Mouse (Mus musculus) megakaryocyte, adult 5-6 weeks (primary cell): ENCODE results near the gene Cmtm5. TPM values are rescaled to one million over a fixed set of nuclear protein-coding genes. Genes with fewer than 3 reads are reported as not detected.

ENCODE experiments used
- ATAC-seq: 2 replicates; pipeline ENCODE4 v1.8.0; 2016; ENCODE audit warnings: mild to moderate bottlenecking, inconsistent platforms; ENCODE audit not compliant: poor library complexity, severe bottlenecking
- total RNA-seq, 2 experiments: library from RNA; stranded (forward) in 1 of 2; stranded (reverse) in 1 of 2; fragments of 153-499, 151-499 nt in 1 of 2; fragments of 221-1000, 200-1000 nt in 1 of 2; gene quantifications; 2 replicates each; pipeline versions ENCODE4 v1.2.3 to v1.2.4; 2015 to 2017

The Cmtm5 gene
- not detected in 2 replicates for total RNA-seq (2015)
- total RNA-seq (2017), result not detected in 2 replicates

GRCm38 (mm10) chr14:54935904-54936830 lies at the start of gene Cmtm5:
Gene Cmtm5, plus strand, starts transcription at chr14:54936261.
- ATAC-seq, result no peak

- ATAC-seq, result no peak
Observed at GRCm38 (mm10) chr14:54892200-54892599, 43.9 kb upstream of the Cmtm5 start, which contains the start of gene Pabpn1. Gene Pabpn1, plus strand, starts transcription at chr14:54892500.

GRCm38 (mm10) chr14:54893651-54894181 lies 42.3 kb upstream of the Cmtm5 start:
- peak; percentile 96 for ATAC-seq

- peak; percentile 20; the same call in 1 of the 2 replicates for ATAC-seq
Observed at GRCm38 (mm10) chr14:54894296-54895151, 41.5 kb upstream of the Cmtm5 start.

- no peak for ATAC-seq
Observed at GRCm38 (mm10) chr14:54897445-54897844, 38.6 kb upstream of the Cmtm5 start.

GRCm38 (mm10) chr14:54900383-54900782 lies 35.7 kb upstream of the Cmtm5 start:
- ATAC-seq, result peak; percentile 94

GRCm38 (mm10) chr14:54903641-54904040 lies 32.4 kb upstream of the Cmtm5 start:
- no peak for ATAC-seq

GRCm38 (mm10) chr14:54908682-54909081 lies 27.4 kb upstream of the Cmtm5 start:
- peak; percentile 51 for ATAC-seq

GRCm38 (mm10) chr14:54912109-54912850 lies 23.8 kb upstream of the Cmtm5 start:
- ATAC-seq, result no peak

- ATAC-seq, result 0 out of 2 replicates have a peak, but pooled peaks have one; percentile 48
Observed at GRCm38 (mm10) chr14:54912886-54913285, 23.2 kb upstream of the Cmtm5 start, which contains the start of gene Slc22a17. Gene Slc22a17, minus strand, starts transcription at chr14:54913132.

- no peak for ATAC-seq
Observed at GRCm38 (mm10) chr14:54913343-54913742, 22.7 kb upstream of the Cmtm5 start.

- ATAC-seq, result no peak
Observed at GRCm38 (mm10) chr14:54920076-54920685, 15.9 kb upstream of the Cmtm5 start.

GRCm38 (mm10) chr14:54924641-54925348 lies 11.3 kb upstream of the Cmtm5 start:
- ATAC-seq, result no peak

- ATAC-seq, result no peak
Observed at GRCm38 (mm10) chr14:54925349-54926342, 10.4 kb upstream of the Cmtm5 start, which contains the start of gene Efs. Gene Efs, minus strand, starts transcription at chr14:54926126.

- ATAC-seq, result no peak
Observed at GRCm38 (mm10) chr14:54926401-54927158, 9.5 kb upstream of the Cmtm5 start.

GRCm38 (mm10) chr14:54927296-54927695 lies 8.8 kb upstream of the Cmtm5 start:
- ATAC-seq, result no peak

- ATAC-seq, result no peak
Observed at GRCm38 (mm10) chr14:54929801-54930200, 6.3 kb upstream of the Cmtm5 start.
